Mouse (Mus musculus) midbrain, postnatal 0 days (tissue): ENCODE data around the gene Arrb2. TPM values are rescaled to one million over a fixed set of nuclear protein-coding genes. Genes with fewer than 3 reads are reported as not detected.
"Not testable (repeated sequence)": the region's sequence is repeated elsewhere in the genome, so short reads cannot be mapped to it uniquely, and the experiment has no call there.

Source experiments
- ATAC-seq: fragments of 200-750 bp; cut with Nextera tagmentation; 2 replicates; pipeline ENCODE4 v1.8.0; 2017; ENCODE audit warnings: moderate number of reproducible peaks, mild to moderate bottlenecking, moderate TSS enrichment, moderate library complexity; ENCODE audit not compliant: low FRiP score
- DNase-seq: peaks from one replicate; pipeline ENCODE4 v3.0.0-alpha.2; 2015; ENCODE audit warnings: low spot score
- H3K27ac ChIP-seq: fragments of 300-500 bp; sonication (generic); 2 replicates; pipeline ENCODE4 v1.5.1; 2014; ENCODE audit warnings: low read depth, mild to moderate bottlenecking, low read length, mixed read lengths
- H3K27me3 ChIP-seq: fragments of 300-500 bp; sonication (generic); 2 replicates; pipeline ENCODE4 v1.6.1; 2014; ENCODE audit warnings: low read length, control low read depth, mixed read lengths; ENCODE audit not compliant: insufficient read depth
- H3K36me3 ChIP-seq: fragments of 300-500 bp; sonication (generic); 2 replicates; pipeline ENCODE4 v1.6.1; 2014; ENCODE audit warnings: low read length, control low read depth, mixed read lengths; ENCODE audit not compliant: insufficient read depth
- H3K4me1 ChIP-seq: fragments of 300-500 bp; sonication (generic); 2 replicates; pipeline ENCODE4 v1.6.1; 2014; ENCODE audit warnings: mild to moderate bottlenecking, control low read depth, antibody characterized with exemption, low read length, mixed read lengths; ENCODE audit not compliant: insufficient read depth
- H3K4me2 ChIP-seq: fragments of 300-500 bp; sonication (generic); 2 replicates; pipeline ENCODE4 v1.6.1; 2014; ENCODE audit warnings: low read depth, mild to moderate bottlenecking, low read length, mixed read lengths; ENCODE audit not compliant: poor library complexity, severe bottlenecking
- H3K4me3 ChIP-seq: fragments of 300-500 bp; sonication (generic); 2 replicates; pipeline ENCODE4 v1.5.1; 2014; ENCODE audit warnings: low read depth, mild to moderate bottlenecking, low read length, moderate library complexity
- H3K9ac ChIP-seq: fragments of 300-500 bp; sonication (generic); replicated peaks from 2 replicates; pipeline ENCODE4 v1.6.1; 2014; ENCODE audit warnings: mild to moderate bottlenecking, low read length, moderate library complexity, mixed read lengths; ENCODE audit not compliant: poor library complexity, severe bottlenecking
- H3K9me3 ChIP-seq: fragments of 300-500 bp; sonication (generic); 2 replicates; pipeline ENCODE4 v1.6.1; 2016; ENCODE audit warnings: low read length, control low read depth
- CTCF ChIP-seq: IDR thresholded peaks from 2 replicates; pipeline ENCODE4 v1.5.1; 2016; ENCODE audit warnings: antibody characterized with exemption, mild to moderate bottlenecking
- WGBS: fragments of 180-500 bp; shearing (Covaris S2); extraction: QIAGEN DNeasy Blood & Tissue Kit; methylation state at CpG from one replicate; pipeline ENCODE4 v1.1.7; 2014; 5-methylcytosine and 5-hydroxymethylcytosine counted together
- polyA plus RNA-seq: library from polyadenylated mRNA; unstranded; fragments of >200 nt; fragmentation: Nextera tagmentation; extraction: Ambion mirVana; gene quantifications from 2 replicates; pipeline ENCODE4 v1.2.1, GENCODE M21; 2015
- total RNA-seq: library from RNA; depleted of rRNA; stranded (reverse); fragments of >200 nt; gene quantifications from 2 replicates; pipeline ENCODE4 v1.2.3, GENCODE M21; 2014

The Arrb2 gene
- total and polyA plus RNA-seq, 2 experiments from 2014 or later: 55.0 to 119 TPM

DNA sequence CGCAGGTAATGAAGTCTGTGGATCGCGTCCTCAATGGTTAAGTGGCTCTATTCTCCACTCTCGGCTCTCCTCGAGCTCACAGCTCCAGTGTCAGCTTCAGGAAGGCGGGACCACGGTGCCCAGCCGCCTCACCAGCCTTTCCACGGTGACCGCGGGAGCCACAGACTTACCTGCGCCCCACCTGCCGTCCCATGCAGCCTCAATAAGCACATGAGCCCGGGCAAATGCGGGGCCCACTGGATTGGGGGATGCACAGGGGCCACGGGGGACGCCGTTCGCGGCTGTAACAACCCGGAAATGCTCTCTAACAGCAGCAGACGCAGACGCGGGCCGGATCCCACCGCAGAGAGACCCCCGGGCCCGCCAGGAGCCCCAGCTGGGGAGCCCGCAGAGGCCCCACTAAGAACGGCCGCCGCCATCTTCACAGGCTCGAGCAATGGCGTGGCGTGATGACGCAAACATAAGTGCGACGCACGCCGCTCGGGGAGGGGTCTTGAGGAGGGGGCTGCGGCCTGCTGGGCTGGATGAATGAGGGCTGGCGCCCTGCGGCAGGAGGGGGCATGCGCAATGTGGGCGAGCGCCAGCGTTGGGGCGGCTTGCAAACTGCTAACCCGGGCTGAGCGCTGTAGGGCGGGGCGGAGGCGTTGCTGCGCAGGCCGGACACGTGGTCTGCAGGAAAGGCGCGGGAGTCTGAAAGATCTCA, 22.7 kb upstream of the Arrb2 start, which contains the start of gene Pelp1:
Pelp1 (minus strand) TSS at position 438 of the 703 bp plus-strand sequence.
- H3K27ac ChIP-seq: peak within 1 kb of the TSS; percentile 75
- no peak for TF ChIP-seq CTCF
- peaks cover 9% of the 10 kb centered on the region; the same call in 1 of the 2 replicates for H3K4me1 ChIP-seq
- H3K9ac ChIP-seq: peak within 1 kb of the TSS; percentile 97
- peak; percentile 97 for DNase-seq
- peak; percentile 96 for ATAC-seq
- H3K9me3 ChIP-seq: no peaks in the 10 kb centered on the region
- peak within 1 kb of the TSS; percentile 98 for H3K4me3 ChIP-seq
- peak within 1 kb of the TSS; percentile 60 for H3K4me2 ChIP-seq
- under 1% methylated on average over 59 of the region's 59 CpGs for WGBS
- peaks cover 8% of the 10 kb centered on the region; the same call in 1 of the 2 replicates for H3K36me3 ChIP-seq
- H3K27me3 ChIP-seq: no peaks in the 10 kb centered on the region

DNA sequence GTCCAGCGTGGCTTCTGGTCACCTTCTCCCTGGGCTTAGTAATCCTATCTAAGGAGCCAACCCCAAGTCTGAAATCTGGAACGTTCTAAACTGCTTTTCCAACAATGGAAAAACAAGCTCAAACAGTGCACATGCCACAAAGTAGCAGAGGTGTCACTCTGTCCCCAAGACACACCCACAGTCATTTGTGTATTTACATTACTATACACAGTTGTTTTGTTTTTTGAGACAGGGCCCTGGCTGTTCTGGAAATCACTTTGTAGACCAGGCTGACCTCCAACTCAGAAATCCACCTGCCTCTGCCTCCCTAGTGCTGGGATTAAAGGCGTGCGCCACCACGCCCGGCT, 22.2 kb upstream of the Arrb2 start:
- Histone ChIP-seq H3K9ac (peak overlapping the region; percentile 97; the same call in 1 of the 2 replicates), H3K9me3 (no peaks in the 10 kb centered on the region), H3K36me3 (peaks cover 5% of the 10 kb centered on the region; the same call in 1 of the 2 replicates), H3K4me3 (peak overlapping the region; percentile 98), H3K27ac (peak overlapping the region; percentile 75), H3K27me3 (no peaks in the 10 kb centered on the region), H3K4me2 (peak overlapping the region; percentile 60), H3K4me1 (peaks cover 9% of the 10 kb centered on the region; the same call in 1 of the 2 replicates)
- DNase-seq (no peak), ATAC-seq (no peak)
- no peak for TF ChIP-seq CTCF
- 61% methylated on average over 6 of the region's 6 CpGs for WGBS

DNA sequence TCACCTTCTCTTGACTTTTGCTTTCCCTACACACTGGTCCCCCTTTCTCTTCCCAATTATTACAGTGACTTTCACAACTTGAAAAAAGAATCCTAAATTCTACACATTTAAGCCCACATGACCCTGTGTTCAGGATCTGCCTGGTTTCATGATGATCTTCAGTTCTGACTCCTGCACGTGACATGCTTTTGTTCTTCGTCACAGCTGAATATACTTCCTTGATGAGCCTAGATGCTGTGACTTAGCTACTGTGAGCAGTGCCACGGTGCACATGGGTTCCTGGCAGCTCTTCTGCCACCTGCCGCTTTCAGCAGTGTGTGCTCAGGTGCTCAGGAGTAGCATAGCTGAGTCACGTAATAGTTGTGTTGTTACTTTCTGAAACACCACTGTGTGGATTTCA, 19.8 kb upstream of the Arrb2 start:
- Histone ChIP-seq H3K36me3 (no peaks in the 10 kb centered on the region), H3K9me3 (no peaks in the 10 kb centered on the region), H3K9ac (no peak overlapping the region), H3K4me1 (peaks cover 9% of the 10 kb centered on the region; the same call in 1 of the 2 replicates), H3K27me3 (no peaks in the 10 kb centered on the region), H3K4me2 (no peak overlapping the region), H3K27ac (no peak overlapping the region), H3K4me3 (no peak overlapping the region)
- ATAC-seq (no peak), DNase-seq (no peak)
- 75% methylated on average over 5 of the region's 5 CpGs for WGBS
- no peak for TF ChIP-seq CTCF

DNA sequence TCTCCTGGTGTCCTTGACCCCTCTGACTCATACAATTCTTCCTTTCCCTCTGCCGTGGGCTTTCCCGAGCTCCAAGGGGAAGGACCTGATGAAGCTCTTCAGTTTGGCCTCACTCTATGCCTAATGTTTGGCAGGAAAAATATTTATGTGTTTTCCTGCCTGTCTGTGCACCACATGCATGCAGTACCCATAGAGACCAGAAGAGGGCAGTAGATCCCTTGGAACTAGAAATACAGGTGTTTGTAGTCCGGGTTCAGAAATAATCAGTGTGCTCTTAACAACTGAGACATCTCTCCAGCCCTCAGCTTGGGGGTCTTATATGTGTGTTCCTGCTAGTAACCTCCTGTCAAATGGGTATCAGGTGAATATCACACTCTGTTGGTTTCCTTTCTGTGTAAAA, 18.5 kb upstream of the Arrb2 start:
- H3K4me3 ChIP-seq: no peak overlapping the region
- H3K27ac ChIP-seq: no peak overlapping the region
- H3K4me1 ChIP-seq: peaks cover under 1% of the 10 kb centered on the region; the same call in 1 of the 2 replicates
- no peaks in the 10 kb centered on the region for H3K36me3 ChIP-seq
- H3K9me3 ChIP-seq: no peaks in the 10 kb centered on the region
- no peak overlapping the region for H3K4me2 ChIP-seq
- WGBS: 14% methylated on average over 3 of the region's 3 CpGs
- ATAC-seq: no peak
- no peaks in the 10 kb centered on the region for H3K27me3 ChIP-seq
- peak; percentile 82 for DNase-seq
- no peak overlapping the region for H3K9ac ChIP-seq
- TF ChIP-seq CTCF: peak; percentile 98

DNA sequence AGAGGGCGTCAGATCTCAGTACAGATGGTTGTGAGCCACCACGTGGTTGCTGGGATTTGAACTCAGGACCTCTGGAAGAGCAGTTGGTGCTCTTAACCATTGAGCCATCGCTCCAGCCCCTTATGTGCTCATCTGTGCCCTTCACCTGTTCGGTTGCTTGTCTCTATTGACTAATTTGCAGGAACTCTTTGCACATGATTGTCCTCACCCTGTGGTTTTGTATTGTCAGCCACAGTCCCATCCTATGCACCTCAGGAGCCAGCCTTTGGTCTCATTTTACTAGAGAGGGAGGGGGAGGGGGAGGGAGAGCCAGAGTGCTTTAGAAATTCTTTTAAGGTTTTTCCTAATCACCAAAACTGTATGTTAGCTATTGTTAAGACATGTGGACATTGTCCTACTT, 14.2 kb upstream of the Arrb2 start:
- TF ChIP-seq CTCF: no peak
- DNase-seq (no peak), ATAC-seq (no peak)
- H3K36me3 ChIP-seq: no peaks in the 10 kb centered on the region
- 73% methylated on average over 4 of the region's 4 CpGs for WGBS
- H3K27ac ChIP-seq: no peak overlapping the region
- H3K4me3 ChIP-seq: no peak overlapping the region
- no peak overlapping the region for H3K4me2 ChIP-seq
- H3K4me1 ChIP-seq: no peaks in the 10 kb centered on the region
- no peak overlapping the region for H3K9ac ChIP-seq
- H3K9me3 ChIP-seq: no peaks in the 10 kb centered on the region
- no peaks in the 10 kb centered on the region for H3K27me3 ChIP-seq

DNA sequence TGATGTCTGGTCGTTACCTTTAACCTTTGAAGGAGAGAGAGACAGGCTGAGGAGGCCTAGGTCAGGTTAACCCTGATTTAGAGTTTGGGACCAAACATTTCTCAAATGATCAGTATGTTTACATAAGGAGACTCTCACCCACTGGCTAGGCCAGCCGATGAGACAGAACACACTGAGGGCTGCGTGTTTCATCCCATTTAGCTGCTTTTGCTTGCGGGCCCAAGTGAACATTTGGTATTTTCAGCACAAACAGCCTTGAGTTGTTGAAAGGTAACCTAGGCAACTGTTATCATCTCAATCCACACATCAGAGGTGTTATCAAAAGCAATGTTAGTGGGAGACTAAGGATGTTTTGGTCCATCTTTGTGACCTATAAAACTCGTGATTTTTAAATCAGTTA, 12.9 kb upstream of the Arrb2 start:
- Histone ChIP-seq H3K27me3 (no peaks in the 10 kb centered on the region), H3K9ac (no peak overlapping the region), H3K9me3 (no peaks in the 10 kb centered on the region), H3K4me1 (no peaks in the 10 kb centered on the region), H3K4me2 (no peak overlapping the region), H3K4me3 (no peak overlapping the region), H3K36me3 (no peaks in the 10 kb centered on the region), H3K27ac (no peak overlapping the region)
- WGBS: 75% methylated on average over 5 of the region's 5 CpGs
- no peak for ATAC-seq
- no peak for DNase-seq
- no peak for TF ChIP-seq CTCF

DNA sequence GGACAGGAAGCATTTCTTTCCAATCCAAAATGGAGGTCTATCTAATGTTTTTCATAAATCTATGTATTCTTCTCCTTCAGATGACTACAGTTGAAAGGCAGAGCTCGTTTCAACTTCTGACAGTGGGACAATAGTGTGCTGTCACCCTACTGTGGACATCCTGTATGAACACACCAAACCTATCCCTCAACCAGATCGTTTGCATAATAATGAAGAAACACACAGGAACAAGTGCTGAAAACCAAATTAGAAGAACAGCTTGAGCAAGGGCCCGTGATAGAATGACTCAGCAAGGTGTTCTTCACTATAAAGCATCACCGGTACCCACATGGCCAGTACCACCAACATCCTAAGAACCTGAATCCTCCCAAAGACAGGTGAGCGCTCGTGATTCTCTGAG, 5.8 kb upstream of the Arrb2 start:
- ATAC-seq, H3K9me3 ChIP-seq, H3K36me3 ChIP-seq, H3K27me3 ChIP-seq, H3K4me1 ChIP-seq, H3K27ac ChIP-seq, H3K4me2 ChIP-seq, DNase-seq, H3K4me3 ChIP-seq, H3K9ac ChIP-seq: not testable (repeated sequence)
- WGBS: 72% methylated on average over 6 of the region's 6 CpGs
